27 mouse cellular contexts compared by ENCODE assay signal in the genomic region with DNA sequence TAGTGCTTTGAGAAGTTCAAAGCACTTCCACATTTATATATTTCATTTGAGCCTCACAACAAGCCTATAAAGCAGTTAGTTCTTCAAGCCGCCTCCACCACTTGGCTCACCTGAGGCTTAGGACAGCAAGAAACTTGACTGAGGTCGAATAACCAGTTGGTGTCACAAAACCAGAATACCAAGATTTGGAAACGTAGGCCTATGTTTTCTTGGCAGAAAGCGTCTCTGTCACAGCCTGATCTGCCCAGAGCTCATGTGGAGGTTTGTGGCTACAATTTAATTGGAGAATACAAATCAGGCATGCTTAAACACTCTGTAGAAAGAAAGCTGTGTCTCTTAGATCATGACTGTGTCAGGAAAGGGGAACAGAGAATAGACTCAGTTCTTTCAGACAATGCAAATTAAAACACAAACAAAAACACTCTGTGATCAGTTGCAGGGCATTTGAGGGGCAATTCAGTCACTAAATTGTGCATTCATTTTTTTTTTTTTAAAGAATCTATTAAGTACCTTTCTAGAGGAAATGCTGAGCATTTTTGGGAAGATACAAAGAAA. TPM values are rescaled to one million over a fixed set of nuclear protein-coding genes. Genes with fewer than 3 reads are reported as not detected.
DNase-seq lines count a peak whose midpoint lies in the region; ATAC-seq lines count a peak whose summit lies in the region.
"Had no signal": no experiment of that assay in that cellular context is flagged by ENCODE, and none has a peak within 500 bp of the region (broad histone marks: within the 10 kb centered on the region; RNA-seq: fewer than 3 reads in every experiment).

No protein-coding gene starts in this region.

- H3K27ac ChIP-seq in embryonic facial prominence, embryonic 12.5 days, result peak overlapping the region; percentile 74
- no peak overlapping the region for H3K27ac ChIP-seq in embryonic facial prominence, embryonic 10.5 days (replicated peaks)
- 0 out of 2 replicates have a peak overlapping the region, but pooled peaks have one; percentile 5 for H3K27ac ChIP-seq in neural tube, embryonic 13.5 days (replicated peaks)
- H3K27ac ChIP-seq in embryonic facial prominence, embryonic 14.5 days (replicated peaks; ENCODE audit: low read depth, low read length), result peak overlapping the region; percentile 52
- H3K27ac ChIP-seq in forebrain, embryonic 13.5 days, result no peak overlapping the region
- H3K27ac ChIP-seq in liver, embryonic 11.5 days (ENCODE audit: low read depth, low read length), result no peak overlapping the region
- H3K27ac ChIP-seq: forebrain, embryonic 15.5 days; heart, adult 2 months; hindbrain, embryonic 14.5 days; kidney, postnatal 0 days; liver, embryonic 13.5 days; lung, embryonic 15.5 days; midbrain, embryonic 13.5 days had no signal

- H3K4me2 ChIP-seq in embryonic facial prominence, embryonic 12.5 days (replicated peaks), result no peak overlapping the region
- H3K4me2 ChIP-seq in neural tube, embryonic 13.5 days, result no peak overlapping the region
- H3K4me2 ChIP-seq in embryonic facial prominence, embryonic 14.5 days (ENCODE audit: low read depth, low read length), result no peak overlapping the region
- H3K4me2 ChIP-seq in forebrain, embryonic 13.5 days, result no peak overlapping the region
- H3K4me2 ChIP-seq in liver, embryonic 11.5 days, result no peak overlapping the region
- H3K4me2 ChIP-seq: forebrain, embryonic 15.5 days; hindbrain, embryonic 14.5 days; liver, embryonic 13.5 days; lung, embryonic 15.5 days; midbrain, embryonic 13.5 days had no signal

- ATAC-seq in embryonic facial prominence, embryonic 12.5 days (ENCODE audit: insufficient number of reproducible peaks, insufficient read depth, low FRiP score, low TSS enrichment), result no peak
- ATAC-seq in neural tube, embryonic 13.5 days (ENCODE audit: low read depth), result no peak
- no peak for ATAC-seq in embryonic facial prominence, embryonic 14.5 days (ENCODE audit: low read depth)
- ATAC-seq in forebrain, embryonic 13.5 days, result no peak
- ATAC-seq in liver, embryonic 11.5 days (replicated peaks; ENCODE audit: low FRiP score), result no peak
- ATAC-seq: forebrain, embryonic 15.5 days; midbrain, embryonic 13.5 days had no signal

- H3K9me3 ChIP-seq in embryonic facial prominence, embryonic 12.5 days, result no peaks in the 10 kb centered on the region
- no peaks in the 10 kb centered on the region for H3K9me3 ChIP-seq in embryonic facial prominence, embryonic 10.5 days
- no peaks in the 10 kb centered on the region for H3K9me3 ChIP-seq in neural tube, embryonic 13.5 days
- H3K9me3 ChIP-seq in embryonic facial prominence, embryonic 14.5 days (ENCODE audit: control insufficient read depth, low read length), result no peaks in the 10 kb centered on the region
- no peaks in the 10 kb centered on the region for H3K9me3 ChIP-seq in forebrain, embryonic 13.5 days (replicated peaks)
- H3K9me3 ChIP-seq in liver, embryonic 11.5 days (ENCODE audit: control insufficient read depth, low read length), result no peaks in the 10 kb centered on the region
- H3K9me3 ChIP-seq: forebrain, embryonic 15.5 days; G1E; liver, embryonic 13.5 days; lung, embryonic 15.5 days; megakaryocyte, embryonic 14.5 days; midbrain, embryonic 13.5 days had no signal

- no peaks in the 10 kb centered on the region for H3K27me3 ChIP-seq in embryonic facial prominence, embryonic 12.5 days
- H3K27me3 ChIP-seq in embryonic facial prominence, embryonic 10.5 days (replicated peaks; ENCODE audit: low read depth, poor library complexity, severe bottlenecking), result peaks cover 15% of the 10 kb centered on the region
- H3K27me3 ChIP-seq in neural tube, embryonic 13.5 days, result peaks cover 7% of the 10 kb centered on the region
- H3K27me3 ChIP-seq in embryonic facial prominence, embryonic 14.5 days (replicated peaks; ENCODE audit: control insufficient read depth, insufficient read depth, low read length), result no peaks in the 10 kb centered on the region
- H3K27me3 ChIP-seq in forebrain, embryonic 13.5 days, result peaks cover 15% of the 10 kb centered on the region
- H3K27me3 ChIP-seq in liver, embryonic 11.5 days (replicated peaks; ENCODE audit: control insufficient read depth, insufficient read depth, low read length), result no peaks in the 10 kb centered on the region
- H3K27me3 ChIP-seq: forebrain, embryonic 15.5 days; lung, embryonic 15.5 days had no signal

- H3K36me3 ChIP-seq in embryonic facial prominence, embryonic 12.5 days, result no peaks in the 10 kb centered on the region
- H3K36me3 ChIP-seq in embryonic facial prominence, embryonic 10.5 days (replicated peaks), result no peaks in the 10 kb centered on the region
- no peaks in the 10 kb centered on the region for H3K36me3 ChIP-seq in neural tube, embryonic 13.5 days
- no peaks in the 10 kb centered on the region for H3K36me3 ChIP-seq in embryonic facial prominence, embryonic 14.5 days (ENCODE audit: control insufficient read depth, insufficient read depth, low read length)
- no peaks in the 10 kb centered on the region for H3K36me3 ChIP-seq in forebrain, embryonic 13.5 days (ENCODE audit: poor library complexity, severe bottlenecking)
- no peaks in the 10 kb centered on the region for H3K36me3 ChIP-seq in liver, embryonic 11.5 days (ENCODE audit: control insufficient read depth, insufficient read depth, low read length)
- H3K36me3 ChIP-seq: forebrain, embryonic 15.5 days; G1E; liver, embryonic 13.5 days; lung, embryonic 15.5 days; midbrain, embryonic 13.5 days had no signal

- no peak overlapping the region for H3K4me3 ChIP-seq in embryonic facial prominence, embryonic 12.5 days
- no peak overlapping the region for H3K4me3 ChIP-seq in embryonic facial prominence, embryonic 10.5 days
- no peak overlapping the region for H3K4me3 ChIP-seq in neural tube, embryonic 13.5 days
- no peak overlapping the region for H3K4me3 ChIP-seq in embryonic facial prominence, embryonic 14.5 days (ENCODE audit: low read depth, low read length)
- no peak overlapping the region for H3K4me3 ChIP-seq in forebrain, embryonic 13.5 days
- H3K4me3 ChIP-seq in liver, embryonic 11.5 days (ENCODE audit: low read depth, low read length), result no peak overlapping the region
- H3K4me3 ChIP-seq: erythroblast, embryonic 14.5 days; forebrain, embryonic 15.5 days; heart, adult 2 months; liver, embryonic 13.5 days; lung, embryonic 15.5 days; megakaryocyte, embryonic 14.5 days; midbrain, embryonic 13.5 days had no signal

- H3K9ac ChIP-seq in embryonic facial prominence, embryonic 12.5 days, result no peak overlapping the region
- H3K9ac ChIP-seq in neural tube, embryonic 13.5 days, result no peak overlapping the region
- H3K9ac ChIP-seq in embryonic facial prominence, embryonic 14.5 days (ENCODE audit: low read depth, low read length), result no peak overlapping the region
- H3K9ac ChIP-seq in forebrain, embryonic 13.5 days, result no peak overlapping the region
- no peak overlapping the region for H3K9ac ChIP-seq in liver, embryonic 11.5 days (ENCODE audit: low read depth, low read length)
- H3K9ac ChIP-seq: forebrain, embryonic 15.5 days; hindbrain, embryonic 14.5 days; liver, embryonic 13.5 days; lung, embryonic 15.5 days; midbrain, embryonic 13.5 days had no signal

- DNase-seq in embryonic facial prominence, embryonic 10.5 days (ENCODE audit: low spot score), result no peak
- DNase-seq in neural tube, embryonic 10.5 days (ENCODE audit: extremely low spot score, low spot score), result no peak
- peak; percentile 50 for DNase-seq in embryonic facial prominence, embryonic 14.5 days (ENCODE audit: low spot score)
- no peak for DNase-seq in adrenal gland, postnatal 10 days
- no peak for DNase-seq in liver, embryonic 11.5 days (ENCODE audit: low spot score)
- DNase-seq: adrenal gland, adult 2 months; cerebellum, adult 2 months; gastrocnemius, postnatal 14 days; heart, adult 2 months; heart, postnatal 36 days; kidney, adult 2 months; liver, embryonic 13.5 days; lung, postnatal 36 days; right cerebral cortex, adult 18-20 months; thymus, adult 18-20 months; thymus, postnatal 36 days had no signal

- 41% methylated on average over 4 of the region's 4 CpGs for WGBS in embryonic facial prominence, embryonic 12.5 days
- 54% methylated on average over 4 of the region's 4 CpGs for WGBS in embryonic facial prominence, embryonic 10.5 days
- WGBS in neural tube, embryonic 13.5 days, result 50% methylated on average over 4 of the region's 4 CpGs
- 26% methylated on average over 4 of the region's 4 CpGs for WGBS in embryonic facial prominence, embryonic 14.5 days
- WGBS in forebrain, embryonic 13.5 days, result 32% methylated on average over 4 of the region's 4 CpGs
- 70% methylated on average over 4 of the region's 4 CpGs for WGBS in liver, embryonic 11.5 days

- H3K4me1 ChIP-seq in embryonic facial prominence, embryonic 12.5 days, result peaks cover 27% of the 10 kb centered on the region
- peaks cover 56% of the 10 kb centered on the region for H3K4me1 ChIP-seq in embryonic facial prominence, embryonic 10.5 days
- peaks cover 34% of the 10 kb centered on the region for H3K4me1 ChIP-seq in neural tube, embryonic 13.5 days (replicated peaks)
- peaks cover 27% of the 10 kb centered on the region for H3K4me1 ChIP-seq in embryonic facial prominence, embryonic 14.5 days (ENCODE audit: control insufficient read depth, insufficient read depth, low read length)
- peaks cover 27% of the 10 kb centered on the region for H3K4me1 ChIP-seq in forebrain, embryonic 13.5 days
- peaks cover 8% of the 10 kb centered on the region for H3K4me1 ChIP-seq in liver, embryonic 11.5 days (replicated peaks; ENCODE audit: control insufficient read depth, insufficient read depth, low read length)

RNA-seq across cellular contexts. Expression of a gene that starts 3.0 kb away (rescaled TPM):
- 83.4 and 90.5 TPM in 2 replicates for polyA plus RNA-seq in embryonic facial prominence, embryonic 12.5 days (2016; fragmentation: Nextera tagmentation; extraction: Ambion mirVana)
- 61.7 and 67.2 TPM in 2 replicates for polyA plus RNA-seq in embryonic facial prominence, embryonic 10.5 days (2016; fragmentation: Nextera tagmentation; extraction: Ambion mirVana)
- polyA plus RNA-seq in neural tube, embryonic 13.5 days (2015; fragmentation: Nextera tagmentation; extraction: Ambion mirVana), result 35.6 and 39.2 TPM in 2 replicates
- 76.2 and 89.1 TPM in 2 replicates for polyA plus RNA-seq in embryonic facial prominence, embryonic 14.5 days (2014; fragmentation: Nextera tagmentation; extraction: Ambion mirVana)
- 10 to 100 TPM; 77.6 to 89.0 TPM for total RNA-seq in adrenal gland, postnatal 10 days (2021)
- 34.2 and 34.5 TPM in 2 replicates for polyA plus RNA-seq in forebrain, embryonic 13.5 days (2015; fragmentation: Nextera tagmentation; extraction: Ambion mirVana)
- polyA plus RNA-seq in liver, embryonic 11.5 days (2014; fragmentation: Nextera tagmentation; extraction: Ambion mirVana), result 65.0 and 69.0 TPM in 2 replicates

Comparison
In these comparisons a context has a peak if more than half of its experiments do, and no peak if none do; other contexts are left out.
1. H3K27ac ChIP-seq: peak in embryonic facial prominence, embryonic 12.5 days (single experiment), neural tube, embryonic 13.5 days (single experiment) and embryonic facial prominence, embryonic 14.5 days (single experiment); none in embryonic facial prominence, embryonic 10.5 days (single experiment), forebrain, embryonic 13.5 days (single experiment) and liver, embryonic 11.5 days (single experiment).